Mouse (Mus musculus): ENCODE measurements around the gene Edaradd. TPM values are rescaled to one million over a fixed set of nuclear protein-coding genes. Genes with fewer than 3 reads are reported as not detected.

Edaradd gene
- total RNA-seq (2021): under 1 TPM; 0.07 to 0.20 TPM

- intact Hi-C loops (cut with DNase I): loop anchor here (5.0 kb wide), 1 partner anchor 43 kb away; no protein-coding TSS in a partner anchor
- DNase-seq: peak; percentile 68 to 69
These were observed at the start of gene Edaradd for GRCm38 (mm10) chr13:12519955-12520584. Edaradd (minus strand) TSS chr13:12520438.

GRCm38 (mm10) chr13:12569741-12570140 lies 49.5 kb upstream of the Edaradd start:
- DNase-seq: no peak
- intact Hi-C loops (cut with DNase I): loop anchor here (2.0 to 10.0 kb wide), 2 partner anchors 107 to 315 kb away; partner anchors contain the start of gene Mtr

- DNase-seq: no peak
- intact Hi-C loops (cut with DNase I): loop anchor here (2.0 to 10.0 kb wide), 2 partner anchors 106 to 314 kb away; partner anchors contain the start of gene Mtr
These were observed 48.6 kb upstream of the Edaradd start for GRCm38 (mm10) chr13:12568597-12569469.

- no peak for DNase-seq
- intact Hi-C loops (cut with DNase I): loop anchor here (2.0 to 10.0 kb wide), 2 partner anchors 105 to 313 kb away; partner anchors contain the start of gene Mtr
These were observed 47.7 kb upstream of the Edaradd start for GRCm38 (mm10) chr13:12567936-12568335.

GRCm38 (mm10) chr13:12565621-12566390 lies 45.6 kb upstream of the Edaradd start, which contains the start of gene Ero1lb:
Ero1lb (plus strand) TSS chr13:12565874.
- DNase-seq: peak; percentile 98
- intact Hi-C loops (cut with DNase I): loop anchor here (10.0 kb wide), 1 partner anchor 311 kb away; the partner anchor contains the start of gene Mtr

GRCm38 (mm10) chr13:12562256-12562655 lies 42.0 kb upstream of the Edaradd start:
- no peak for DNase-seq
- intact Hi-C loops (cut with DNase I): loop anchor here (10.0 kb wide), 1 partner anchor 307 kb away; the partner anchor contains the start of gene Mtr

- intact Hi-C loops (cut with DNase I): loop anchor here (10.0 kb wide), 1 partner anchor 307 kb away; the partner anchor contains the start of gene Mtr
- no peak for DNase-seq
These were observed 41.5 kb upstream of the Edaradd start for GRCm38 (mm10) chr13:12561729-12562128.

GRCm38 (mm10) chr13:12559462-12560120 lies 39.4 kb upstream of the Edaradd start:
- intact Hi-C loops (cut with DNase I): loop anchor here (10.0 kb wide), 1 partner anchor 305 kb away; the partner anchor contains the start of gene Mtr
- DNase-seq: no peak

GRCm38 (mm10) chr13:12559044-12559443 lies 38.8 kb upstream of the Edaradd start:
- intact Hi-C loops (cut with DNase I): no loop called here
- DNase-seq: no peak

GRCm38 (mm10) chr13:12554211-12554610 lies 34.0 kb upstream of the Edaradd start:
- DNase-seq: no peak
- intact Hi-C loops (cut with DNase I): no loop called here

GRCm38 (mm10) chr13:12543880-12544568 lies 23.8 kb upstream of the Edaradd start:
- DNase-seq: no peak
- intact Hi-C loops (cut with DNase I): no loop called here

- DNase-seq: no peak
- intact Hi-C loops (cut with DNase I): no loop called here
These were observed 23.0 kb upstream of the Edaradd start for GRCm38 (mm10) chr13:12543246-12543645.

GRCm38 (mm10) chr13:12542006-12542981 lies 22.1 kb upstream of the Edaradd start:
- intact Hi-C loops (cut with DNase I): no loop called here
- DNase-seq: peak; percentile 58 to 67

- DNase-seq: no peak
- intact Hi-C loops (cut with DNase I): no loop called here
These were observed 19.9 kb upstream of the Edaradd start for GRCm38 (mm10) chr13:12540119-12540518.

GRCm38 (mm10) chr13:12539716-12540115 lies 19.5 kb upstream of the Edaradd start:
- intact Hi-C loops (cut with DNase I): no loop called here

GRCm38 (mm10) chr13:12537971-12538370 lies 17.7 kb upstream of the Edaradd start:
- intact Hi-C loops (cut with DNase I): no loop called here
- DNase-seq: peak; percentile 27 to 62

More at GRCm38 (mm10) chr13:12539716-12540115, 19.5 kb upstream of the Edaradd start:
- no peak for DNase-seq

GRCm38 (mm10) chr13:12534628-12535027 lies 14.4 kb upstream of the Edaradd start:
- intact Hi-C loops (cut with DNase I): no loop called here
- no peak for DNase-seq

- intact Hi-C loops (cut with DNase I): no loop called here
- no peak for DNase-seq
These were observed 5.4 kb upstream of the Edaradd start for GRCm38 (mm10) chr13:12525678-12526077.
